Mouse (Mus musculus) heart, postnatal 36 days (tissue): ENCODE results near the gene Nav1. TPM values are rescaled to one million over a fixed set of nuclear protein-coding genes. Genes with fewer than 3 reads are reported as not detected.

Experiments used
- DNase-seq, 2 experiments: peaks; one replicate each; pipeline ENCODE4 v3.0.0; 2021 to 2022
- intact Hi-C: fragments of 180-260 bp; cut with DNase I; formaldehyde crosslinking; loops from one replicate; pipeline ENCODE4 v1.15.1; 2025
- total RNA-seq, 2 experiments: library from RNA; stranded (reverse); gene quantifications; 2 replicates each; pipeline ENCODE4 v1.2.3; 2021

Gene Nav1
- total RNA-seq, 2 experiments from 2014 or later = 18.6 to 20.8 TPM

GRCm38 (mm10) chr1:135584587-135585541 is 22.2 kb downstream of the Nav1 start:
- intact Hi-C loops = loop anchor here (2.0 kb wide), 2 partner anchors 36 to 46 kb away; no protein-coding TSS in a partner anchor
- peak; percentile 38 to 63 for DNase-seq

DNA sequence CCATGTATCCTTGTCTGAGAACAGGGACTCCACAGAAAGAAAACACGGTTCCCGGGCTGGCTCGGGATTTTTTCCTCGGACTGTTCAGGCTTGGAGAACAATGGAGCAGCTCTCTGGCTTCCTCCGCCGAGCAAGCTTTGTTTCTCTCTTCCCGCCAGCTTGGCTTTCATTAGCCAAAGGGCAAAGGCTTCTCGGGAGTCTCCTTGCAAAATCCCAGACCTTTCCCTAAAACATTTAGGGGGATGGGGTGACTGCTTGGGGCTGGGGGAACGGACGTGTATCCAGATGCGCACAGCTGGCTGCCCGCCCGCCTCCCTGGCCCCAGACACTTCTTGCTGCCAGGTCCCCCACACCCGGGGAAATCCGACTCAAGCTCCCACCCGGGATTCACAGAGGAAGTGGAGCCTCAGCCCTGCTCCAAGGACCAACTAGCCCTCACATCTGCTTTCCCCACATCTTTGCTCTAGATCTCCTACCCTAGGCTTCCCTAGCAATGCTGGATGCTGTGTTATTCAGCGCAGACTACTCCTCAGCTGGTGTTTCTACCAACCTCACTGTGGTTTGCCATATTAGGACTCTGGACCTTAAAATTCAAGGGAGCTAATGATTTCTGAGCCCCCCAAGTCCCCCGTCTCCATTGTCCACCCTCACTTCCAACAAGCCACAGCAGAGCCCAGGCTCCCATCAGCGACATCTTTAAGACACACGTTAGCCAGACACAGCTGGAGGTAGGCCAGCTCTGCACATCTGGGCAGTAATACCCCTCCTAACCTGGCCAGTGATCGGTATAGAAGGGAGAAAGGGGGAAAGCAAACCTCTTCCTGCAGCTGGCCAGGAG is 23.2 kb downstream of the Nav1 start:
- intact Hi-C loops = loop anchor here (2.0 kb wide), 2 partner anchors 35 to 47 kb away; no protein-coding TSS in a partner anchor
- DNase-seq = peak; percentile 44 to 52

- intact Hi-C loops = no loop called here
- DNase-seq = peak; percentile 52 to 63
These were observed 23.9 kb downstream of the Nav1 start for GRCm38 (mm10) chr1:135583081-135583677.

DNA sequence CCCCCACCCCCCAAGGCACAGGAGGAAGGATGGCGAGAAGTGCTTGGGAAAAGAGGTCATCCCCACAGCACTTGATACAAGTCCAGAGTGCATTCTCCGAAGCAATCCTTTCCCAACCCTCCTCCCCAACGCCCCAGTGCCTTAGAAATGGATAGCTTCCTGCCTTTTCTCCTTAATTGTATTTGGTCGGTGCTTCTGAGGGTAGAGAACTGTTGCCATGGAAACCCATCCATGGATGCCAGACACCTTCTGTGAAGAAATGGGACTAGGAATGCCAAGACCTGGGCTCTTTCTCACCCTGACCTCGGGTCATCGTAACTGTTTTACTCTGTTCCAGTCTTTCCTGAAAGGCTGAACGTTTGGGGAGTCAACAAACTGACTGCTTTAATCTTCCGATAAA is 26.1 kb downstream of the Nav1 start:
- intact Hi-C loops = no loop called here
- no peak for DNase-seq

DNA sequence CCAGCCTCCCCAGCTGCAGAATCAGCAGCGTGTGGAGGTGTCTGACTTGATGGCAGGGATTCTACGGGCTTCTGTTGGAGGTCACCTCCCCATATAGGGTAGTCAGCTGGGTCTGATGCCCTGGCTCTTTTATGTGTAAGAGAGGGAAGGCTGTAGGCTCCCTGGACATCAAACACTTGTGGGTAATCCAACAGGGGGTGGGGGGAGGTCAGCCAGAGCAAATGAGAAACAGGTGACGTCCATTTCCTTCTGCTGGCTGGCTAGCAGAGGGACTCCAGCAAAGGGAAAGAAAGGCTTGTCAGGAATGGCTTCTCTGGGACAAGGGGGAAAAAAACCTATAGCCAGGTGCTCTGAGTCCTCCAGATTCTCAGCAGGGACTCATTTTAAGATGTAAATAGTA is 28.0 kb downstream of the Nav1 start:
- no peak for DNase-seq
- intact Hi-C loops = no loop called here

DNA sequence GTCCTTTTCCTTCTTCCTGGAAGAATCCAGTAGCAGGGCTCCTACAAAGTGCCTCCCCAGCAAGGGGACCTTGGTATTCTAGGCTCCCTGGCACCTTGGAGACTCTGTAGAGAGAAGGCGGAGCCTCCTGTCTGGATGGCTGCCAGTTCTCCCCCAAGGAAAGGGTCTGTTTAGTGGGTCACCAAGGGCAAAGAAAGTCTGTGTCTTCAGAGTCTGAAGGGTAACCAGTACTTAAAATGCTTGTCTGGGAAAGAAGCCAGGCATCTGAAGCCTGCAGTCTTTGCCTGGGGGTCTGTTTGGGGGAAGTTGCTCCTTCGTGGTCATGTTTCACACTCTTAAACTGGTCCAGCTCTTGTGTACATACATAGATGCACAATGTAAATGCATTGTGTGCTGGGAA is 29.3 kb downstream of the Nav1 start:
- intact Hi-C loops = no loop called here
- no peak for DNase-seq

DNA sequence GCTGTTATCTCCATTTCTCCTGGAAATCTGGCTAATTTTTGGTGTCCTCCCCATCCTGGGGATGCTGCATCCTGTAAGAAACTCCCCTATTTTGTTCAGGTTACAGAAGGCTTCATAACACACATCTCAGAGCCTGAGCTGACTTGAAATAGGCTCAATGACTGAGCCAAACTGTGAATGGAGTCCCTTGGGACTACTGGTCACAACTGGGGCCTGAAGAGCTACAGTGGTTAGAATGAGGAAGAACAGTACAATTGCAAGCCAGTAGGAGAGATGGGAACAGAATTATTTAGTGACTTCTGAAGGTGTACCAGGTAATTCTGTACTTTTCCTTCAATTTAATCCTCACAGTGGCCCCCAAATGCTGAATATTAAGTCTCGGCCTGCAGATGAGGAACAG is 31.7 kb downstream of the Nav1 start:
- intact Hi-C loops = no loop called here
- no peak for DNase-seq

DNA sequence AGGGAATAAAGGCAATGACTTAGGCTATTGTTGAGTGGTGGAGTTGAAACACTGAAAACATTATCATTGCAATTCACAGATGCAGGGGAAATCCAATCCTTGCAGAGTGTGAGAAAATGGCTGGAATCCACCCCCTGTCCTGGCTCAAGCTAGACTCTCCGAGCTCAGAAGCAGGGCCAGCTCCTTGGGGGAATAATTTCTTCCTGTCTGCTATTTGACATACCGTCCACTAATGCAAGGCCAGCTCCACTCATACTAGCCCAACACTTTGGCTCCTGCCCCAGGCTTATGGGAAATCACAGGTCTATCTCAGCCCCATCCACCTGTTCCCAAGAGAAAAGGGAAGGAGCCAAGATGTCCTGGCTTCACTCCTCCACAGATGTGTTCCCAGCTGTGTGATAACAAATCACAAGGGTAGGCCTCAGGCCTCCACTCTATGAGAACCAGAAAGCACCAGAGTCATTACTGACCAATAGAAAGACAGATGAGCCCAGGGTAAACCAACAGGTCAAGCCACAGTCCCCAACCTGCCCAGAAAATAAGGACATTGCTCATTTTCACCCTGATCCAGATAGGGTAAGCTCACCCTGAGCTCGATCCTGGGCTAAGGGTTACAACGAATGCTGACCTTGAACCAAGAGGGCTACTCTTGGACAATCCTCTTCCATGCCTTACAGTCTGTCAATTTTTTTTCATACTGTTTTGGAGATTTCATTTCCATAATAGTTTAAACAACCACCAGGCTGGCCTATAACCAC is 32.5 kb downstream of the Nav1 start:
- peak; percentile 18 to 40 for DNase-seq
- intact Hi-C loops = no loop called here

DNA sequence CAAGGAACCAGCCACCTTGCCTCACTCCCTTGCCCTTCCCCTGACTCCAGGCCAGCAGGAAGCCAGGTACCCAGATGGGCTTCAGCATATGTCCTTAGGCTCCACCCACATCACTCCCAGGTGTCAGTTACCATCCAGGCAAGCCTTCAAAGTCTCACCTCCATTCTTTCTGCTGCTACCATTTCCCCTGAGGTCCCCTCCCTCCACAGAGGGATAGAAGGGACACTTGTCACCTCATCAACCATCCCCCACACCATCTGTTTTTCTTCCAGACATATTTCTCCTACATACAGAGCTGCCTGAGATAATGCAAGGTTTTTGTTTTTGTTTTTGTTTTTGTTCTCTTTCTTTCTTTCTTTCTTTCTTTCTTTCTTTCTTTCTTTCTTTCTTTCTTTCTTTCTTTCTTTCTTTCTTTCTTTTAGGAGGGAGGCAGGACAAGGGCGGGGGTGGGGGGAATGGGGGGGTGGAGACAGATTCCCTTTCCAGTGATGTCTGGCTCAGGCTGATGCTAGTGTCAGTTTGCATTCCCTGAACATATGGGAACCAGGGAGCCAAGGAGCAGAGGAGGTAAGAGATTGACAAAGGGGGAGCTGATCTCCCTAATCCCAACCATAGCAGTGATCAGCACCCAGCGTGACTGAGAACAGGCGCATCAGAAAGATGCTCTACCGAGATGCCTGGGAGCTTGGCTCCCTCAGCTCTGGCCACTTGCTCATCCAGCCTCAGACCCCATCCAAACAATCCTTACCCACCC is 34.8 kb downstream of the Nav1 start:
- no peak for DNase-seq
- intact Hi-C loops = loop anchor here (2.0 kb wide), 1 partner anchor 16 kb away; no protein-coding TSS in a partner anchor

DNA sequence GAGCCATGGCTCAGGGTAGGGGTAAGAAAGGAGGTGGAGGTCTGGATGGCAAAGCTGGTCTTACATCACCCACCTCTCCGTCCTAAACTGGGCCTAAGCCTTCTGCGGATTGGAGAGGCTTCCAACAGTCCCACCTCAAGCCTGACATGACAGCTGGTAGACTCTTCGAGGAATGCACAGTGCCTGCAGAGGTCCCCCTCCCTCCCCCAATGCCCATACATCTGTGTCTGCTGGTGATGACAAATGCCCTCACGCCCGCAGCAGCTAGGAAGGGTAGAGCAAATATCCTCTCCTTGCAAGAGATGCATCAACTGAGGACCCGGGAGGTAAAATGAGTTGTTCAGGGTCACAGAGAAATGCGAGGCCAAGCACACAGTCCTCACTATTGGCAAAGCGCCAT is 39.0 kb downstream of the Nav1 start:
- DNase-seq = no peak

DNA sequence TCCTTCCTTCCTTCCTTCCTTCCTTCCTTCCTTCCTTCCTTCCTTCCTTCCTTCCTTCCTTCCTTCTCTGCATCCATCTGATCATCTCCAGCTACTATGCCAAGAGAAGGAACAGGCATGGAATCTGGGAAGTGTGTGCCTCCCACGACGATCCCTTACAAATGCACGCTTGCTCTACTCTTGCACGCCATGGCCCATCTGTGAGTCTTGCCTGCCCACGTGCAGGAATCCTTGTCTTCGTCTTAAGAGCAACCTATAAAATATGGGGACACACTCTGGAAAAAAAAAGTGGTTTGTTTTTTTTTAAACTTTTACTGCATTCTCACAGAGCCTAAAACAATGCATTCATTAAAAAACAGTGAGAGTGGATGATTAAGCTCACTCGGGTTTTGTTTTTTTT is 40.5 kb downstream of the Nav1 start:
- intact Hi-C loops = no loop called here

More for the DNA sequence above, 39.0 kb downstream of the Nav1 start:
- intact Hi-C loops = no loop called here

DNA sequence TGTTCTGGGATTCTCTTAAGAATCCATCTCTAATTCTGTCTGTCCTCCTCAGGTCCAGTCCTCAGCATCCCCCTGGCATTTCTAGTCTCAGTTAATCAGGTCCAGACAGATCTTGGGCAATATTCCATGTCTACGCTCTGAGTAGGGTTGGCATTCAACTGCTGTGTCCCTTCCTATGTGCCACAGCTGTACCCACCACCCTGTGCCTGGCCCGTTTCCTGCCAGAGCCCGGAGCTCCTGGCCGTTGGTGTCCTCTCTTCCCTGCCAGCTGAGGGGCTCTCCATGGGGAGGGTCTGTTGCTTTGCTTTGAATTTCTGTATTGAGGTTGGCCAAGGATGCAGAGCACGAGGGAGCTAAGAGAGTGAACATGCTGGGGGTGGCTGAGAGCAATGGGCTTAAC is 41.3 kb downstream of the Nav1 start:
- no peak for DNase-seq
- intact Hi-C loops = no loop called here

More for the DNA sequence above, 40.5 kb downstream of the Nav1 start:
- no peak for DNase-seq

GRCm38 (mm10) chr1:135564660-135565519 is 42.2 kb downstream of the Nav1 start:
- intact Hi-C loops = no loop called here

DNA sequence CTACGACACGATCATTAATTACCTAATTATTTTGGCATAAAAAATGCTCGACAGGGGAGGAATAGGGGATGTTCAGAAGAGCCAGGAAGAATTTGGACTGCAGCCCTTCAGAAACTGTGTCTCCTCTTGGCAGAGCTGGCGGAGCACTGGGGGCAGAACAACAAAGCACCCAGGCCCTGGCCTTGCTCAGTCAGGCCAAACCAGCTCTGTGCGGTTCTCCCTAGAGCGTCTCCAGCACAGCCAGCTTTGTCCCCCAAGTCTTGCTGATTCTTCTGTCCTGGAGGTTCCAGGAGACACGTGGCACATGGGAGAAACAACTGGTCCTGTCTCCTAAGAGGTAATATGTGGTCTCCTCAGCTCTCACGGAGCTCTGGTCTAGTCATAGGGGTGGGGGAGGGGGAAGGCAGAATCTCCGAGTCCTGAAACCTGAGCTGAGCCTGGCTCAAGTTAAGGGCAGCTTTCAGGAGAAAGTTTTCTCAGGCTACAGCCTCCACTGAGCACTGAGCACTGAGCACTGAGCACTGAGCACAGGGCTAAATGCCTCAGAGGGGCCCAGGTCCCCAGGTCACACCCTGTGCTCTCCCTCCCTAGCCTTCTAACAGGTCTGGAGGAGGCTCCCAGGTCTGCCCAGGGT is 43.2 kb downstream of the Nav1 start:
- DNase-seq = no peak
- intact Hi-C loops = no loop called here

More at GRCm38 (mm10) chr1:135564660-135565519, 42.2 kb downstream of the Nav1 start:
- no peak for DNase-seq

DNA sequence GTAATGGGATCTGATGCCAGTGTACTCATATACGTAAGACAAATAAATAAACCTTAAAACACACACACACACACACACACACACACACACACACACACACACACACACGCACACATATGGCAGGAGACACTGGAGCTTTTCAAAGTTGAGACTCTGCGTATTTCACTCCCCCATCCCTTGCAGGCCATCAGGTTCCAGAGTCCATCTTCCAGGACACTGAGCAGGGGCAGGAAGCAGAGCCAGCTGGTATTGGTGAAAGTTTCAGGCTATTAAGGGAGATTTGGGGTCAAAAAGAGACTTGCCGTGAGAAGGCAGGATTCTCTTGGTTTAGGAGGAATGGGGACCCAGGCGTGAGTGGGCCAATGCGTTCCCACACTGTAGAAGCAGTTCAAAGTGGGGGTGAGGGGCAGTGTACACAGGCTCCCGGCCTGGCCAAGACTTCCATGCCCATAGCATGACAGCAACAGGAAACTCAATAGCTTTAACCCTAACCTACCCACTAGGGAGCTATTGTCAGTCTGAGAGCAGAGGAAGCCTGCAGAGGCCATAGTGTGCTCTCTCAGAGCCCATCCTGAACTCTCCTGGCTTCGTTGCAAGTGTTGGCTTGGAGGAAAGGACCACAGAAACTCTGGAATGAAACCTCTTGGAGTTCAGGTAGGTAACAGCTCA is 44.0 kb downstream of the Nav1 start:
- intact Hi-C loops = no loop called here
- DNase-seq = no peak

DNA sequence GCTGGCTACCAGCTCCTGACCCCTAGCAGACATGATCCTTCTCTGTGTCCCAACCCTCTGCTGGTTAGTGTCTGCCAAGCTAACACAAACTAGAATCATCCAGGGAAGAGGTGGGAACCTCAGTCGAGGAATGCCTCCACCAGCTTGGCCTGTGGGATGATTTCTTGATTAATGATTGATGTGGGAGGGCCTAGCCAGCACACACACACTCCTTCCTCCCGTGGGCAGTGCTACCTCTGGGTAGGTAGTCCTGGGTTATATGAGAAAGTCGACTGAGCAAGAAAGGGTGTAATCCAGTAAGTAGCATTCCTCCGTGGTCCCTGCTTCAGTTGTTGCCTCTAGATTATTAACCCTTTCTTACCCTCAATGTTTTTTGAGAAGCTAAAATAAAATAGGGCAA is 45.0 kb downstream of the Nav1 start:
- intact Hi-C loops = no loop called here
- DNase-seq = no peak

DNA sequence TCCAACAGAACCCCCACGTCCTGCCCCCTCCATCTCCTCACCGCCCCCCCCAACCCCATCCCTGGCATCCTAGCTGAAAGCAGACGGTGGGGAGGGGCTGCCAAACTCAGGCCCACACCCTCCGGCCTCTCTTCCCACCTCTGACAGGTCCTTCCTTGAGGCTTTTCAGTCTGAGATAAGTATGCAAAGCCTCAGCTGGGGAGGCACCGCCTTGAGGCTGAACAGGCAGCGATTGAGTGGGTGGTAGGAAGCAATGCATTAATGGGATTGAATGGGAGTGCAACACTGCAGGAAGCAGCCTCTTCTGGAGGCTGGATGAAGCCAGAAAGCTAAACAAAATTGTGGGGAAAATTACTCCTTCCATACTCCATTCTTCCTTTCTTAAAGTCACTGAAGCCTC is 45.8 kb downstream of the Nav1 start:
- intact Hi-C loops = no loop called here
- DNase-seq = no peak
